Mouse (Mus musculus): ENCODE data around the gene A030014E15Rik. TPM values are rescaled to one million over a fixed set of nuclear protein-coding genes. Genes with fewer than 3 reads are reported as not detected.

Gene A030014E15Rik
- polyA plus RNA-seq (2012; fragmentation: generic; extraction: Trizol) = not detected

DNA sequence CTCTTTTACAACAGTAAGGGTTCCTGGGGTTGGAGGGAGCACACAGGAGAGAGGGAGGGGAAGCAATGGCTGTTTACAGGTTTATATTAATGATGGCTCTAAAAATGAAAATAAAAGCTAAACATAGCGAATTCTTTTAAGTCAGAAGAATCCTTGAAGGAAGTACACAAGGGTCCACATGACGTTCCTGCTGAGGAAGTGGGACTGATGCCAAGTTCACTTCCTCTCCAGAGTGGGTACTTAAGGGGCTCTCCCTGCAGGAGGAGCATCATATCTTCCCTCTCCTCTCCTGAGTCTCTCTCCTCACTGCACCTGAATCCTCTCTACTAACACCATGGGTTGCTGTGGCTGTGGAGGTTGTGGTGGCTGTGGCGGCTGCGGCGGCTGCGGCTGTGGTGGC lies at the start of gene A030014E15Rik:
Gene A030014E15Rik, plus strand, starts transcription at position 268 of the 400 bp plus-strand sequence.
- Histone ChIP-seq H3K4me3 (no peak within 1 kb of the TSS), H3K4me2 (ENCODE audit: low read depth) (no peak within 1 kb of the TSS), H3K36me3 (ENCODE audit: control insufficient read depth, insufficient read depth) (no peaks in the 10 kb centered on the region), H3K79me2 (ENCODE audit: control insufficient read depth, insufficient read depth) (no peaks in the 10 kb centered on the region), H3ac (ENCODE audit: control insufficient read depth, insufficient read length) (no peak within 1 kb of the TSS), H3K27me3 (ENCODE audit: control insufficient read depth, insufficient read depth, insufficient read length) (peaks cover 10% of the 10 kb centered on the region)
- TF ChIP-seq SRF (IDR thresholded peaks at IDR 0.05; ENCODE audit: control insufficient read depth, insufficient read length, low read depth) (no peak), TCF12 (IDR thresholded peaks at IDR 0.05; ENCODE audit: insufficient read depth, poor library complexity, severe bottlenecking) (no peak), E2F4 (IDR thresholded peaks at IDR 0.05; ENCODE audit: insufficient read depth) (no peak), MYOD1 (IDR thresholded peaks at IDR 0.05; ENCODE audit: control insufficient read depth in 1 of 3, insufficient read length in 2 of 3, low read depth in 2 of 3) (no peak), POLR2AphosphoS2 (IDR thresholded peaks at IDR 0.05; ENCODE audit: insufficient read length, low read depth) (no peak), CEBPB (IDR thresholded peaks at IDR 0.05; ENCODE audit: insufficient read depth, poor library complexity, severe bottlenecking) (no peak), POLR2A (IDR thresholded peaks at IDR 0.05; ENCODE audit: insufficient read length, low read depth) (no peak), REST (IDR thresholded peaks at IDR 0.05; ENCODE audit: insufficient read depth, insufficient read length) (no peak), MYOG (IDR thresholded peaks at IDR 0.05; ENCODE audit: control insufficient read depth in 1 of 3, insufficient read depth in 1 of 3, insufficient read length in 2 of 3, low read depth in 2 of 3) (no peak), USF1 (IDR thresholded peaks at IDR 0.05; ENCODE audit: low read depth) (no peak), TCF3 (IDR thresholded peaks at IDR 0.05; ENCODE audit: insufficient read length, low read depth) (no peak), MAX (IDR thresholded peaks at IDR 0.05; ENCODE audit: low read depth) (no peak)

DNA sequence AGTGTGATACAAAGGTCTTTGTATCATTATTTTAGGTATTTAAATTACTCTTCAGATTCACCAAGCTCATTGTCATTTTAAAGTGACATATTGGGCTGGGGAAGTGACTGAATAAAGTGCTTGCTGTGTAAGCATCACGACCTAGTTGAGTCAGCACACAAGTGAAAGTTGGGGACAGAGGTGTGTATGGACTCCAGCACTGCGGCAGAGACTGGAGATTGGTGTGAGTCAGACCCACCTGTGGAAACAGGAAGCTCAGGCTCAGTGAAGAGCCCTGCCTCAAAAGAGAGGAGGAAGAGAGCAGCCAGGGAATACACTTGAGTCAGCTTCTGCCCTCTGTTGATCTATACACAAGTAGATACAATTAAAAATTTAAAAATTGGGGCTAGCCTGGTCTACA lies 45.5 kb upstream of the A030014E15Rik start:
- H3K36me3 ChIP-seq (ENCODE audit: control insufficient read depth, insufficient read depth) = peaks cover 43% of the 10 kb centered on the region
- H3K79me2 ChIP-seq (ENCODE audit: control insufficient read depth, insufficient read depth) = no peaks in the 10 kb centered on the region
- TF ChIP-seq POLR2A (IDR thresholded peaks at IDR 0.05; ENCODE audit: insufficient read length, low read depth) (no peak), MYOG (IDR thresholded peaks at IDR 0.05; ENCODE audit: control insufficient read depth in 1 of 3, insufficient read depth in 1 of 3, insufficient read length in 2 of 3, low read depth in 2 of 3) (no peak), TCF3 (IDR thresholded peaks at IDR 0.05; ENCODE audit: insufficient read length, low read depth) (no peak), USF1 (IDR thresholded peaks at IDR 0.05; ENCODE audit: low read depth) (no peak), REST (IDR thresholded peaks at IDR 0.05; ENCODE audit: insufficient read depth, insufficient read length) (no peak), MYOD1 (IDR thresholded peaks at IDR 0.05; ENCODE audit: control insufficient read depth in 1 of 3, insufficient read length in 2 of 3, low read depth in 2 of 3) (no peak), CEBPB (IDR thresholded peaks at IDR 0.05; ENCODE audit: insufficient read depth, poor library complexity, severe bottlenecking) (no peak)
- no peak overlapping the region for H3K4me3 ChIP-seq
- no peak overlapping the region for H3K4me2 ChIP-seq (ENCODE audit: low read depth)
- H3ac ChIP-seq (ENCODE audit: control insufficient read depth, insufficient read length) = no peak overlapping the region
- H3K27me3 ChIP-seq (ENCODE audit: control insufficient read depth, insufficient read depth, insufficient read length) = no peaks in the 10 kb centered on the region

DNA sequence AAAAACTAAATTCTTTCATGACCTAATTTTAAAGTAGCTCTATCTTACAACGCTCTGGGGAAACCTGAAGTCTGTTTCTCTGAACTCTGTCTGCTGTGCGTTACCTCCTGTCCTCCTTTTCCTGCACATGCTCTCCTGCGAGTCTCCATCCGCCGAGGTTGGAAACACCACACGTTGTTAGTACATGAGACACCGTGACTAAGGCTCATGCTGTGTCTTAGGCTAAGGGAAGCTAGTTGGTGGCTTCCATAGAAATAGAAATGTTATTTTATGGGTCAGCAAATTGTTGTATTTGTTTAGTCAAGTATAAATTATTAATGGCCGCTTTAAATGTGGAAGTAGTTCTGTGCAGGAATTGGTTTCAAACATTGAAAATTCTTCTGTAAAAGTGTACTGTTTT lies 44.5 kb upstream of the A030014E15Rik start:
- Histone ChIP-seq H3K79me2 (ENCODE audit: control insufficient read depth, insufficient read depth) (no peaks in the 10 kb centered on the region), H3ac (ENCODE audit: control insufficient read depth, insufficient read length) (no peak overlapping the region), H3K27me3 (ENCODE audit: control insufficient read depth, insufficient read depth, insufficient read length) (no peaks in the 10 kb centered on the region), H3K4me2 (ENCODE audit: low read depth) (no peak overlapping the region), H3K4me3 (no peak overlapping the region), H3K36me3 (ENCODE audit: control insufficient read depth, insufficient read depth) (peaks cover 43% of the 10 kb centered on the region)
- TF ChIP-seq POLR2AphosphoS2 (IDR thresholded peaks at IDR 0.05; ENCODE audit: insufficient read length, low read depth) (no peak), MAX (IDR thresholded peaks at IDR 0.05; ENCODE audit: low read depth) (no peak), USF1 (IDR thresholded peaks at IDR 0.05; ENCODE audit: low read depth) (no peak), E2F4 (IDR thresholded peaks at IDR 0.05; ENCODE audit: insufficient read depth) (no peak), REST (IDR thresholded peaks at IDR 0.05; ENCODE audit: insufficient read depth, insufficient read length) (no peak), MYOD1 (IDR thresholded peaks at IDR 0.05; ENCODE audit: control insufficient read depth in 1 of 3, insufficient read length in 2 of 3, low read depth in 2 of 3) (no peak), TCF3 (IDR thresholded peaks at IDR 0.05; ENCODE audit: insufficient read length, low read depth) (no peak)

DNA sequence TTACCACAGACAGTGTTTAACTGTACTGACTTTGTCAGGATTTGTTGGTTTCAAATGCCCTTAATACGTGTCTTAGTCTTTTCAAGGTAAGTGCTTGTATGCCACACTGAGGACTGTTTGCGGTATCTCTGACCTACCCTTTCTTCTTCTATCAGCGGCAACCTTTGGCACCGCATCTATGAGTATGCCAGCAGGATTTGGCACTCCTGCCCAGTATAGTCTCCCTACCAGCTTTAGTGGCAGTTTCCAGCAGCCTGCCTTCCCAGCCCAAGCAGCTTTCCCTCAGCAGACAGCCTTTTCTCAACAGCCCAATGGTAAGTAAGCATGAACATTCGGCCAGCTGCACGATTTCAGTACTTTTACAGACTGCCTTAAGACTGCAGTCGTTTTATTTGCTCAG lies 31.4 kb upstream of the A030014E15Rik start:
- Histone ChIP-seq H3K79me2 (ENCODE audit: control insufficient read depth, insufficient read depth) (no peaks in the 10 kb centered on the region), H3ac (ENCODE audit: control insufficient read depth, insufficient read length) (no peak overlapping the region), H3K4me3 (no peak overlapping the region), H3K4me2 (ENCODE audit: low read depth) (no peak overlapping the region), H3K36me3 (ENCODE audit: control insufficient read depth, insufficient read depth) (peaks cover 51% of the 10 kb centered on the region), H3K27me3 (ENCODE audit: control insufficient read depth, insufficient read depth, insufficient read length) (no peaks in the 10 kb centered on the region)
- TF ChIP-seq MYOG (IDR thresholded peaks at IDR 0.05; ENCODE audit: control insufficient read depth in 1 of 3, insufficient read depth in 1 of 3, insufficient read length in 2 of 3, low read depth in 2 of 3) = no peak
- TF ChIP-seq TCF3 (IDR thresholded peaks at IDR 0.05; ENCODE audit: insufficient read length, low read depth) = no peak

DNA sequence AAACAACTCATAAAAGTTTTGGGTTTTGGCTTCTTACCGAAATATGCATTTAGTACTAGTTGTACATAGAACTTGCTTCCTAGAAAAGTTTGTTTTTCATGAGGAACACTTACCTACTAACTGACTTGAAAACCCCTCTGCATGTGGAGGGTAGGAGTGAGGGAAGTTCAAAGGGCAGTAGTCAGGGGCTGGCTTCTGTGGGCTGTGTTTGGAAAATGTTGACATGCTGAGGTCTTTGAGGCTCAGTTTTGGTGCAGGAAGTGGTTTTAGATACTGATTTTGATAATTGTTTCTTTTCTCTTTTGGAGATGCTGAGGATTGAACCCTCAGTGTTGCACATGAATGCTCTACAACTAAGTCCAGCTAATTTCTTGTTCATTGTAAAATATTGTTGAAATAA lies 24.1 kb upstream of the A030014E15Rik start:
- peaks cover 34% of the 10 kb centered on the region for H3K36me3 ChIP-seq (ENCODE audit: control insufficient read depth, insufficient read depth)
- TF ChIP-seq MYOD1 (IDR thresholded peaks at IDR 0.05; ENCODE audit: control insufficient read depth in 1 of 3, insufficient read length in 2 of 3, low read depth in 2 of 3) (no peak), CEBPB (IDR thresholded peaks at IDR 0.05; ENCODE audit: insufficient read depth, poor library complexity, severe bottlenecking) (no peak), E2F4 (IDR thresholded peaks at IDR 0.05; ENCODE audit: insufficient read depth) (no peak), MYOG (IDR thresholded peaks at IDR 0.05; ENCODE audit: control insufficient read depth in 1 of 3, insufficient read depth in 1 of 3, insufficient read length in 2 of 3, low read depth in 2 of 3) (no peak), POLR2A (IDR thresholded peaks at IDR 0.05; ENCODE audit: insufficient read length, low read depth) (no peak), REST (IDR thresholded peaks at IDR 0.05; ENCODE audit: insufficient read depth, insufficient read length) (no peak), SRF (IDR thresholded peaks at IDR 0.05; ENCODE audit: control insufficient read depth, insufficient read length, low read depth) (no peak), TCF3 (IDR thresholded peaks at IDR 0.05; ENCODE audit: insufficient read length, low read depth) (no peak), TCF12 (IDR thresholded peaks at IDR 0.05; ENCODE audit: insufficient read depth, poor library complexity, severe bottlenecking) (no peak), POLR2AphosphoS2 (IDR thresholded peaks at IDR 0.05; ENCODE audit: insufficient read length, low read depth) (no peak), MAX (IDR thresholded peaks at IDR 0.05; ENCODE audit: low read depth) (no peak), USF1 (IDR thresholded peaks at IDR 0.05; ENCODE audit: low read depth) (no peak)
- H3K4me3 ChIP-seq = no peak overlapping the region
- H3ac ChIP-seq (ENCODE audit: control insufficient read depth, insufficient read length) = no peak overlapping the region
- H3K4me2 ChIP-seq (ENCODE audit: low read depth) = no peak overlapping the region
- H3K79me2 ChIP-seq (ENCODE audit: control insufficient read depth, insufficient read depth) = no peaks in the 10 kb centered on the region
- no peaks in the 10 kb centered on the region for H3K27me3 ChIP-seq (ENCODE audit: control insufficient read depth, insufficient read depth, insufficient read length)
